Mouse (Mus musculus): ENCODE data around the gene Knl1.

- no peak for TF ChIP-seq CTCF (IDR thresholded peaks at IDR 0.05; ENCODE audit: low read depth, low read length)
- TF ChIP-seq POLR2A (IDR thresholded peaks at IDR 0.05; ENCODE audit: extremely low read depth, insufficient read depth, low read length): no peak
These were observed 107.8 kb downstream of the Knl1 start for GRCm38 (mm10) chr2:119154683-119155082.

All from liver, adult 2 months (tissue).